Mouse (Mus musculus) CH12.LX (cell line): ENCODE results near the gene Rnf144b.

Source experiments
- BHLHE40 ChIP-seq: IDR thresholded peaks from 2 replicates; pipeline ENCODE4 v1.6.1; 2011; ENCODE audit warnings: mild to moderate bottlenecking, low read depth, low read length, improper control_type of control experiment
- CHD1 ChIP-seq: IDR thresholded peaks from 2 replicates; pipeline ENCODE4 v1.6.1; 2012; ENCODE audit warnings: low read depth, low read length, improper control_type of control experiment, inconsistent platforms
- CTCF ChIP-seq, 2 experiments: IDR thresholded peaks in 1 of 2; conservative IDR thresholded peaks in 1 of 2; 2 replicates each; pipeline ENCODE4 v1.5.1; 2011 to 2012; ENCODE audit warnings: low read depth in 2 of 2, low read length in 2 of 2, improper control_type of control experiment in 1 of 2, inconsistent platforms in 1 of 2, mild to moderate bottlenecking in 1 of 2, moderate library complexity in 1 of 2
- ELF1 ChIP-seq: IDR thresholded peaks from 2 replicates; pipeline ENCODE4 v1.6.1; 2014; ENCODE audit warnings: low read depth, mild to moderate bottlenecking, inconsistent platforms, low read length, improper control_type of control experiment
- EP300 ChIP-seq: IDR thresholded peaks from 2 replicates; pipeline ENCODE4 v1.6.1; 2011; ENCODE audit warnings: low read length, improper control_type of control experiment
- KAT2A ChIP-seq: IDR thresholded peaks from 2 replicates; pipeline ENCODE4 v1.6.1; 2012; ENCODE audit warnings: low read length, improper control_type of control experiment, inconsistent platforms; ENCODE audit not compliant: insufficient replicate concordance
- NELFE ChIP-seq: IDR thresholded peaks from 2 replicates; pipeline ENCODE4 v1.6.1; 2011; ENCODE audit warnings: low read depth, low read length, improper control_type of control experiment
- POLR2A ChIP-seq: IDR thresholded peaks from 2 replicates; pipeline ENCODE4 v1.6.1; 2011; ENCODE audit warnings: low read depth, mild to moderate bottlenecking, improper control_type of control experiment, low read length
- POLR2AphosphoS2 ChIP-seq: IDR thresholded peaks from 2 replicates; pipeline ENCODE4 v1.6.1; 2011; ENCODE audit warnings: low read depth, low read length, improper control_type of control experiment
- SIN3A ChIP-seq: IDR thresholded peaks from 2 replicates; pipeline ENCODE4 v1.6.1; 2012; ENCODE audit warnings: low read length, improper control_type of control experiment, inconsistent platforms
- USF1 ChIP-seq: IDR thresholded peaks from 2 replicates; pipeline ENCODE4 v1.6.1; 2014; ENCODE audit warnings: low read depth, mild to moderate bottlenecking, inconsistent platforms, low read length, improper control_type of control experiment
- ZKSCAN1 ChIP-seq: IDR thresholded peaks from 2 replicates; pipeline ENCODE4 v1.6.1; 2012; ENCODE audit warnings: low read depth, inconsistent platforms, low read length, improper control_type of control experiment, borderline replicate concordance

- TF ChIP-seq BHLHE40, result no peak
- no peak for TF ChIP-seq POLR2A
- TF ChIP-seq CTCF (conservative IDR thresholded peaks at IDR 0.05 in 1 of 2, IDR thresholded peaks at IDR 0.05 in 1 of 2; ENCODE audit: low read depth in 2 of 2, low read length in 2 of 2), result no peak
- no peak for TF ChIP-seq KAT2A
- no peak for TF ChIP-seq ELF1
- TF ChIP-seq EP300, result no peak
- TF ChIP-seq ZKSCAN1, result no peak
- no peak for TF ChIP-seq NELFE
- TF ChIP-seq USF1, result no peak
- no peak for TF ChIP-seq CHD1
- no peak for TF ChIP-seq POLR2AphosphoS2
- TF ChIP-seq SIN3A, result no peak
Measured at GRCm38 (mm10) chr13:47124986-47125385, 2.5 kb downstream of the Rnf144b start.
